Mouse (Mus musculus): ENCODE data around the gene Spin1. TPM values are rescaled to one million over a fixed set of nuclear protein-coding genes. Genes with fewer than 3 reads are reported as not detected.

The Spin1 gene
- total RNA-seq, 2 experiments from 2014 or later, result 69.1 to 70.2 TPM

DNA sequence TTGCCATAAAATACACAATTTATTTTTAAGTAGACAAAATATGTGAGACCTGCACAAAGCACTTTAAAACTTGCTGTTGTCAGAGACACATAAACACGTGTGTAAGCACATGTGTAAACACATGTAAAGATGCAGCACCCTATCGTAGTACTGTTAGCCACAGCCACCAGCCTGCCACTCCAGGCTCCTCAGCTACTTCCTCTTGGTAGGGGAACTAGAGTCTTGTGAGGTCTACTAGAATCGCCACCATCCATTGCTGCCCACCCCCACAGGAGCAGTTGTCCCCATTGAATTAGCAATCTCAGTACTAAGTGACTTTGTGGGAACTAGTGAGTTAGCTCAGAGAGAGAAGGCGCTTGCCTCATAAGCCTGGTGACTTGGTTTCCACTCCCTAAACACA, 35.6 kb downstream of the Spin1 start:
- no peak for DNase-seq (ENCODE audit: low spot score in 2 of 2)

DNA sequence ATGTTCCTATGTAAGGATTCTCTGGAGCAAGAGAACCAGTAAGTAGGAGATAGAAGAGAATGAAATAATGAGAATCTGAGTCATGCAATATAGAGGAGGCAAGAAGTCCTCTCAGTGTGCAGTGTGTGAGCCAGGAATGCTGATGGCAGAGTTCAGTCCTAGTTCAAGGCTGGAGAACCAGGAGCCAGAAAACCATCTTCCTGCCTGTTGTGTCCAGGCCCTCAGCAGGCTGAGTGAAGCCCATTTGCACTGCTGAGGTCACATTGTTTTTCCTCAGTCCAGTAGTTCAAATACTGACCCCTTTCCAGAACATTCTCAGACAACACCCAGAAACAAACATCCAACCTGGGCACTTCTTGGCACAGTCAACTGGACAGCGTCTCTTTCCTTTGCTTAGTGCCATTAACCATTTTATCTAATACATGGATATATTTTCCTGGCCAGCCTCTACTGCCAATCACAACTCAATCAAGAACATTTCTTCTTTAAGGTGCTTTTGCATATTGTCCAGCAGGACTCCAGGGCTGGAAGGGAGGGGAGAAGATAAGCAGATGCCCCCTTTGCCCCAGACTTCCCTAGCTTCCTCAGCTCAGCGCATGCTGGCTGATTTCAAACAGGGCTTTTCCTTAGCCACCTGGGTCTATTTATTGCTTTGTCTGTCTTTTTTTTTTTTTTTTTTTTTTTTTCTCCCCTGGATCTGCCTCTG, 36.5 kb downstream of the Spin1 start:
- no peak for DNase-seq (ENCODE audit: low spot score in 2 of 2)

DNA sequence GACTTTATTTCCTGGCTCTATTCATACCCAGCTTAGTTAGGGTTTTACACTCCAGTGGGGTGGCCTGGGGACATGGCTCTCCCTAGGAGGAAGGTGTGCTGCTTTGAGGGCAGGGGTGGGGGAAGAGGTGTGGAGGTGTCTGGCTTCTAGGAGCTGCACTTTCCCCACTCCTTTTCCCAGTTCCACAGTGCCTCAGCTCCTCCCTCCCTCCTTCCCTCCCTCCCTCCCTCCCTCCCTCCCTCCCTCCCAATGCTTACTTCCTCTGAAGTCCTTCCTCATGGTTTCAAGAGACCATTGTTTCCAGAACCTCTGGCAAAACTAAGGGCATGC, 37.0 kb downstream of the Spin1 start:
- DNase-seq (ENCODE audit: low spot score in 2 of 2), result no peak

DNA sequence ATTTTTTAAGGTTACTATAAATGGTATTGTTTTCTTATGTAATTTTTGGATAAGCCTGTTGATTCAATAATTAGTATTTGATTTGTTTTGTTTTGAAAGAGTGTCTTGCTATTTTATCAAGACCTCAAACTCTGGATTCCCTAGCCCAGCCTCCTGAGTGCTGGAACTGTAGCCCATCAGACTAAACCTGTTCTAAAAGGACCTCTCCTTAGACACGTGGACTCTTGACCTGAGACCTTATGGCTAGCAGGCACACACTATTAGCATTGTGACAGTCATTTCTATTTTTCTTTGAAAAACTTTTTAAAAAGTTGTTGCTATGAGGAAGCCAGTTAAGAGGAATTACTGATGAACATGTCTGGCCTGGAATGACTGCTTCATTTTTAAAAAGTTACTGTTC, 46.4 kb downstream of the Spin1 start:
- DNase-seq (ENCODE audit: low spot score in 2 of 2), result no peak

DNA sequence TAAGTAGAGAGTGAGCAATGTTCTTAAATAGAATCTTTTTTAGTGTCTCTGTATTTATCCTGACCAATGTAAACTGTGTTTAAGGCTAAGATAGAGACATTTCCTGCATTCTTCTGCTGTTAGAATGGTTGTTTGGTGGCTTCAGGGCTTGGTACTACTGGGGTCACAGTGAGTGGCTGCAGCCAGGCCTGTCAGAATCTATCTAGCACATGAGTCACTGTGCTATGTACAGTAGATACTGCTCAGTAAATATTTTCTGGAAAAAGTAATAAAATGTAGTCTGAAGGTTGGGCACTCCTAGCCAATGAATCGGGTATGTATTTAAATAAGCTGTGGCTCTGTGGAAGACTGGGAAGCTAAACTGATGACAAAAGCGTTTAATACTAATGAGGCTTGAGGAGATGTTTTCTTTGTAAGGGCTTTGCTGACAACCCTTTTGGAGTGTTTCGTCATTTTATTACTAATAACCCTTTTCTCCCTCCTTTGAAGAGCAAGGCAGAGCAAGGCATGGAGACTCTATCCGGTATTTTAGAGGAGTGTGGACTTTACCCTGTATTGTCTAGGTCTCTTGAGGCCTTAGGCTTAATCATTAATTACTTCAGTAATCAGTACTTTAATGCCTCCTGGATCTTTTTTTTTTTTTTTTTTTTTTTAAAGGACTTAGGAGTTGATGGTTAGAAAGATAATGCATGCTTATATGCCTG, 52.4 kb downstream of the Spin1 start:
- no peak for DNase-seq (ENCODE audit: low spot score in 2 of 2)

DNA sequence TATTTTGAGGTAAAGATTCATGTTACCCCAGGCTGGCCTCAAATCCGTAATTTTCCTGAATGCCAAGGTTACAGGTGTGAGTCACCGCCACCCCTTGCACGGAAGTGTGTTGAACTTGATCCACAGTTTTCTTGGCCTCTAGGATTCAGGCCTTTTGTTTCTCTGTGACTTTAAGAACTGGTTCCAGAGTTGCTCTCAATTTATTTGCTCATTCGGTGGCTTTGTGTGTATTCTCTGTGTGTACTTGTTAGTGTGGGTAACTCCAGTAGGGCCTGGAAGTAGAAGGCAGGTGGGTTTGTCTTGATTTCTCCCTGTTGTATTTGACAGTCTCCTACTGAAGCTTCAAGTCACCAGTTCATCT, 53.0 kb downstream of the Spin1 start:
- no peak for DNase-seq (ENCODE audit: low spot score in 2 of 2)

DNA sequence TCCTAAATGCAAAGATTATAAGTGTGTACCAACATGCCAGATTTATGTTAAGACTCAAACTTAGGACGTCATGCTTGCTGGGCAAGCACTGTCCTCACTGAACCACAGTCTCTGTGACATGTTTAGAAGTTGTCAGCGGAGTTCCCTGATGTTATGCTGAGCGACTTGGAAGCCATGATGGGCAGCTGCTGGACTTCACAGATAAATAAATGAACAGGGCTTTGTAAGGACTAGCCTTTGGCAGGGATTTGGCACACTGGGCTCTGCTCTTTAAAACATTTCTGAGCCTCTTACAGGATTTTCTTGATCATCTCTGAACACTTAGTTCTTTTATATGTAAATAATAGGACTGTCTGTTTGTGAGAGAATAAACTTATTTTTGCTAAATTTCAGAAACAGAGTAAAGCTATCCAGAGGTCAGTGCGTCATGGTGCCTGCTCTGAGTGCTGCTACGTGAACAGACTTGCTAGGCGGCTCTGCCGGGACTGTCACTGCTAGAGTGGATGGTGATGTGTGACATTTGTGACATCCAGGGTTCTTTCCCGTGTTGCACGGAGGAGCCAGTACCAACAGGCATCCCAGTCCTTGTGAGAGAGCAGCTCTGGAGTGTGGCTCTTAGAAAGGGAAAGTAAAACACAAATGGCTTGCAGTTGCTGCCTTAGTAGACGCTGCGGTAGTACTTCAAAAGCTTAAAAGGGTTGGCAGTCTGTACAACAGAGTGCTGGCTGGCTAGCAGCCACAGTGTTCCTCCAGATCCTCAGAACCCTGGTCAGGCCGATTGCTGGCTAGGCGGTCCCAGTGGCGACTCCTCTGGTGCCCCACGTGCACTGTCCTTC, 54.7 kb downstream of the Spin1 start:
- DNase-seq (ENCODE audit: low spot score in 2 of 2), result peak in 1 of 2 experiments; percentile 36

DNA sequence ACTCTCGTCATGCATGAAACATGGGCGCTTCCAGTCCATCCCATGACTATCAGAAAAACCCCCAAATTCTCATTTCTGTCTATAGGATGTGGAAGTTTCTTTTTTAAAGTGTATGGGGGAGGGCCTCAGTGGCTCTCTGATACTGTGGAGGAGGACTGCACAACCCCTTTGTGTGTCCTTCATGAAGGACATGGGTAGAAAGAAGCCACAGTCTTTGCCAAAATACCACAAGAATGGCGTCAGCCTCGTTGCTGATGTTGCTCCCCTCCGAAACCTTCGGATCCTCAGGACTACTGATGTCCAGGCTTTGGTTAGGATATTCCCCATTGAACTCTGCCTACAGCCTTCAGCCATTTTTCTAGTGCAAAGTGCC, 55.3 kb downstream of the Spin1 start:
- DNase-seq (ENCODE audit: low spot score in 2 of 2), result no peak

DNA sequence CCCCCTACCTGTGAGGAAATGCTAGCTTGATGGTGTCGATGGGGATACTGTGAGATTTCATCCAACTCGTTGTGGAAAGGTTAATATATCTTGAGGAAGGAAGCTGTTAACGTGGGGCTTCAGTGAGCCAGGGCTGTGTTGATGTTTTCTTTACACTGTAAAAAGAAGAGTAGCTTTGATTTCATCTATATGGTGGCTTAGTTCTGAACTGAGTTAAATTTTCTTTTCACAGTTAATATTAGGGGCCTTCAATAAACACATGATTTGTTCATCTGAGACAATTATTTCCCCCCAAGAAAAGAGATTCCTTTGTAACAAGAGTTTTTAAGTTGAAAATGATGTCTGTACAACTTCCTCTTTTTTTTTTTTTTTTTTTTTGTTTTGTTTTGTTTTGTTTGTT, 56.6 kb downstream of the Spin1 start:
- DNase-seq (ENCODE audit: low spot score in 2 of 2), result no peak

DNA sequence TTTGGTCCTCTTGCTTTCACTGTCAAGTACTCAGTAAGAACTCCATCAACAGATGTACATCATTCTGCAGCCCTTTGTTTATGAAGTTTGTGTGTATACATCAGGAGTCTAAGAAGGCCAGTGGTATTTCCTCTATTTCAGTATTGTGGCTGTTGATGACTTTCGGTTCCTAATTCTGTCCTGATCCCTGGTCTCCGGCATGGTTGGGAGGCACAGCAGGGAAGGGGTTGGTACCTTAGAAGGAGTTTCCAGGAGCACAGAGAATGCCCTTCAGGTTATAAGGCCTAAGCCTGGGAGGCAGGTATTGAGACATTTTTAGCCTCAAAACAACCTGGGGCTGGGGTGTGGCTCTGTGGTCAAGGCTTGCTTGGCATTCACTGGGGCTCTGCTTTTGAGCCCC, 61.0 kb downstream of the Spin1 start:
- no peak for DNase-seq (ENCODE audit: low spot score in 2 of 2)

DNA sequence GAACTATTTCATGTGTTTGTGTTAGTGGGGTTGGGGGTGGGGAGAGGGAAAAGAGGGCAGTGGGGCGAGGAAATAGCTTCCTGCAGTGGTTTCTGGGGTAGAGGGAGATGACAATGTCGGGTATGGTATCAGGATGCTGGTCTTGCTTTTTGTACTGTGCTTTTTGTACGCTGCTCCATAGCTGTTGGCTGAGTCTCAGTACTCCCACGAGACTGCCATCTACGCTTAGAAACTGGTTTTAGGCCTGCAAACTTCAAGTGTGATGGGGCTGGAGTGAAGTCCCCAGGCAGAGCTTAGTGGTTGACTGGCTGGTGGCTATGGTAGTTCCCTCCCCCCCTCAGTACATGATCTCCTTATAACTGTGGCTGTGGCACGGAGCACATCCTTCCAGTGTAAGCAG, 61.6 kb downstream of the Spin1 start:
- no peak for DNase-seq (ENCODE audit: low spot score in 2 of 2)

DNA sequence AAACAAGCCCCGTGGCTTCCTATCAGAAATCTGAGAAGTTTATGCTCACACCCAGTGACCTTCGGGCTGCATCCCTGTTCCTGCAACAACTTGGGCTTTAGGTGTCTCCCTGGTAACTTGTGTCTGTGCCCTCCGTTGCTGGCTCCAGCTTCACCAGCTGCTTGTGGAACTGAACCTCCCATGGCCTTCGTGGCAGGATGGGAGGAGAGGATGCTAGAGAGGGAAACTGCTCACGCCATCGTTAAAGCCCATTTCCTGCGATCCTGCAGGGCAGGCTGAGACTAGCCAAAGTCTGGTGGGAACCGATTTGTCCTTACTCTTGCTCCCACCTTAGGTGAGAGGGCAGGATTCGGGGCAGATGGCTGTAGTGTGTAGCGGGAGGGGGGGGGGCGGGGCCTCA, 66.0 kb downstream of the Spin1 start:
- no peak for DNase-seq (ENCODE audit: low spot score in 2 of 2)

DNA sequence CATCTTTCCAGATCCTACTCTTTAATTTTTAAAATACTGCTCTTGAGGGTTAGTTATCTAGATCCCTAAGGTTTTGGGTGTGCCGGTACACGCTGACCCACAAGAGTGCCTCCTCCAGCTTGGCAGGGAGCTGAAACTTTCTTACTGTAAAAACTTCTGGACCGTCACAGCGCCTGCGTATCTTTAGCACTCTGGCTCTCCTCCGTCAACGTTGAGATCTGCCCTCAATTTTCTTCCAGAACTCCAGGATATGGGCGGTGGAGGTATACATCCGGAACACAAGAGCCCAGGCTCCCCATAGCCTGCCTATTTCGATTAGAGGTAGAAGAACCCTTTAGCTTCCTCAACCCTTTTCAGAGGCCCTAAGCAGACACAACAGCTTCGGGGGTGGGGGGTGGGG, 69.5 kb downstream of the Spin1 start:
- DNase-seq (ENCODE audit: low spot score in 2 of 2), result no peak

DNA sequence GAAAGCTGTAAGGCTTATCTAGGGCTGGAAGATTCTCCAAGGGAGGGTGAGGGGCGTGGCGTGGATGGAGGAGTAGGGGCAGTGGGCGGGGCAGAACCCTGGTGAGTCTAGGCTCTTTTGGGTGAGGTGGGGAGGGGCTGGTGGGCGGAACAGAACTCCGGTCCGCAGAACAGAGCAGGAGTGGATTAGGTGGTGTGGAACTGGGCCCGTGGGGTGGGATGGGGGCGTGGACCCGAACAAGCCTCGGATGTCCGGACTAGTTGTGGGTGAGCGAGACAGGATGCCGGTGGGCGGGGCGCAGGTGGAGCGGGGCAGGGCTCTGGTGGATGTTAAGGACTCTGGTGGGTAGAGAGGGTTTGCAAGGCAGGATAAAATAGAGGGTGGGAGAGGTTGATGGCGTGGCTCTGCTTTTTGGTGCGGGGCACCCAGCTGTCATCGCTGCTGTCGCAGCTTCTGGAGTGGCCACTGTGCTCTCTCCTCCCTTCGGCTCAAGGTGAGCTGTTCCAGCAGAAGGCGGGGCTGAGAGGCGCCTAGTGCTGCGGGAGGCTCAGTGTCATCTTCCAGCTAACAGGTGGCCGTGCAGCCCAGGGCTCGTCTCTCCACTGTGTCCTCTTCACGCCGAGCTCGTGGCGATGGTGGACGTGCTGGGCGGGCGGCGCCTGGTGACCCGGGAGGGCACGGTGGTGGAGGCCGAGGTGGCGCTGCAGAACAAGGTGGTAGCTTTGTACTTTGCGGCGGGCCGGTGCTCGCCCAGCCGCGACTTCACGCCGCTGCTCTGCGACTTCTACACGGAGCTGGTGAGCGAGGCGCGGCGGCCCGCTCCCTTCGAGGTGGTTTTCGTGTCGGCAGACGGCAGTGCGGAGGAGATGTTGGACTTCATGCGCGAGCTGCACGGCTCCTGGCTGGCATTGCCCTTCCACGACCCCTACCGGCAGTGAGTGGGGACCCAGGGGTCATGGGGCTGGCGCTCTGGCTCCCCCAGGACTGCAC, 70.3 kb downstream of the Spin1 start, which contains the start of gene Nxnl2:
Gene Nxnl2 (plus strand): TSS at position 332 of the 990 bp plus-strand sequence.
- DNase-seq (ENCODE audit: low spot score in 2 of 2), result peak; percentile 30 to 59

DNA sequence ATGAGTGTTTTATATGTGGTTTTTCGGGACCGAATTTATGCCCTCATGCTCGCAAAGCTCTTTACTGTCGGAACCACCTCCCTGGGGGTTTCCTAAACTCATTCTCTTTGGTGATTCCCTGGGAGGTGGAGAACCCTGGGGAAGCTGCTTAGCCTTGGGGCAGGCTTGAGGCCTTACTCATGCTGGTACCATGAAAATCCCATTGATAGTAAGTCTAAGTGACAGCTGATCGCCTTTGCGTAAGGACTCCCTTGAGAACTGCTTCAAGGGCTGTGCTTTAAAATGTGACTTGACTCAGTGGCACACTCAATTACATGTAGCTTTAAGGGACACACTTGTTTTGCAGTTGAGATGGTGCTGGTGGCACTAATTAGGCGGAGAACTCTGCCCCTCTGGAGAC, 71.9 kb downstream of the Spin1 start:
- DNase-seq (ENCODE audit: low spot score in 2 of 2), result no peak

DNA sequence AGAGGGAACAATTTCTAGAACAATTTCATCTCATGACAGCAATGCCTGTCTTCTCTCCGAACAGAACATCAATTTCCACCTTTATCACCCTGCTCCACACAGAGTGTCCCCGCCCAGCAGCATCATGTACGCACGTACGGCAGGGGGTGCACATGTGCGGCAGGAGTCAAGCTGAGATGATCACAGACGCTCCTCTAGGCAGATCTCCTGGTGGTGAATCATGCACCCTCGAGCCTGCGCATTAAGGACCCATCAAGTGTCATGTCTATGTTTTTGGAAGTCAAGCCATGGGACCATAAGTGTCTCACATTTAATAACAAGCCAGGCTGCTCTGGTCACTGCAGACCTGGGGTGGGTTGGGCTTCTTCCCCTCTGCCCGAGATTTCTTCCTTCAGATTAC, 78.3 kb downstream of the Spin1 start:
- DNase-seq (ENCODE audit: low spot score in 2 of 2), result no peak

DNA sequence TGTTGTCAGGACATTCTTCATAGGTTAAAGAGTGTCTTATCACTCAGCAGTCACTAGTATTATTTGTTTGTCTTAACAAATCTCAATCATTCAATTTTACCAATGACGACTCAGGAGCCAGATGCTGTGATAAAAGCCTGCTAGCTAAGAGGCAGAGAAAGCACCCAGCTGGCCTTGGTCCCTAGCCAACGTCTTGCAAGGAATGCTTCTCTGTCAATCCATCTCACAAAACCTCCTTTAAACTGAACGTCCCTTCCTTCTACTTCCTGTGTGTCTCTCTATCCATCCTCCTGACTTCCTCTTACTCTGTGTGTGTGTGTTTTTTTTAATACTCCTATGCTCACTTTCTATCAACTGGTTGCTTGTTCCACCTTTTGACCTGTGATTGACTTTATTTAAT, 78.7 kb downstream of the Spin1 start:
- no peak for DNase-seq (ENCODE audit: low spot score in 2 of 2)

DNA sequence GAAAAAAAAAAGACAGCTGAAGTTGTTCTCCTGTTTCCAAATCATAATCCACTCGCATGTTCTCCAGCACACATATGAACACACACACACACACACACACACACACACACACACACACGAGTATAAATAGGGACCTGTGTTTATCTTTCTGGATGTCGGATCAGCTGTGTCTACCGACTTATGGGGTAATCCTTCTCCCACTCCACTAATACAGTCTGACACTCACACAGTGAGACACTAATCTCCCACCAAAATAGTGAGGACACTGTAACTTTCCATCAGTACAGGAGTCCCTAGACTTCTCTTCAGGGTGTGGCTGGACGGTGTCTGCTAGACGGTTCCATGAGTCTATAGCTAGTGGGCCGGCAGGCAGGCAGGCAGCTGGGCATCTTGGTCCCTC, 81.6 kb downstream of the Spin1 start:
- DNase-seq (ENCODE audit: low spot score in 2 of 2), result no peak

DNA sequence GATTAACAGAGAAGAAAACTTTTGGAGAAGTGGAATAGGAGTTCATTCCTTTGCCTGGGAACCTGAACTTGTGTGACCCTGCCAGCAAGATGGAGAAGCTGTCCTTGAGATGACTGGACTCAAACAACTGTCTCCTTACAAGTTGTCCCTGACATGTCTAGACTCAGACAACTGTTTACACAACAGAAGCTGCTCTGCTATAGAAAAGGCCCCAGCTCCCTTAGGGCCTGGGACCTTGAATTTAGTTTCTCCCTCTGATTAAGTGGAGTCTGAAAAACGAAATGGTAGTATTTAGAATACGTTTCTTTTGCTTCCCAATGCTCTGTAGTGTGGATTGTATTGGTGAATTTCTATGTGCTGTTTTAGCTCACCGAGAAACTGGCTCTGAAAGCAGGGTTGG, 84.2 kb downstream of the Spin1 start:
- no peak for DNase-seq (ENCODE audit: low spot score in 2 of 2)

DNA sequence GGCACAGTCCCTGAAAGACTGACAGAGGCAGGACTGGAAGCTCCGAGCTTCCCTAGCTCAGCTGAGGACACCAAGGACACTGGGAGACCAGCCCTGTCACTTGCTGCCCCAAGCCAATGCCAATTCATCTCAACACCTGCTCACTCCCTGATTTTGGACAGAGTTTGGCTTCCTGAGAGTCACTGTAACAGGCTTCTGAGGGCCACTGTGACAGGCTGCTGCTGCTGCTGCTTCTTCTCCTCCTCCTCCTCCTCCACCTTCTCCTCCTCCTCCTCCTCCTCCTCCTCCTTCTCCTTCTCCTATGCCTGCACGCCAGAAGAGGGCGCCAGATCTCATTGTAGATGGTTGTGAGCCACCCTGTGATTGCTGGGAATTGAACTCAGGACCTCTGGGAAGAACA, 89.7 kb downstream of the Spin1 start:
- DNase-seq (ENCODE audit: low spot score in 2 of 2), result no peak
